In genomic region chr6:34304675-34305241, GRCm38 (mm10) we compare ENCODE assay signal across 9 mouse cellular contexts. TPM values are rescaled to one million over a fixed set of nuclear protein-coding genes. Genes with fewer than 3 reads are reported as not detected.
DNase-seq lines count a peak whose midpoint lies in the region; ATAC-seq and TF ChIP-seq lines count a peak whose summit lies in the region.
"Had no signal": no experiment of that assay in that cellular context is flagged by ENCODE, and none has a peak within 500 bp of the region (broad histone marks: within the 10 kb centered on the region; RNA-seq: fewer than 3 reads in every experiment).

No protein-coding gene starts in this region.

- H3K9me3 ChIP-seq in G1E (replicated peaks), result no peaks in the 10 kb centered on the region
- no peaks in the 10 kb centered on the region for H3K9me3 ChIP-seq in heart, embryonic 13.5 days
- H3K9me3 ChIP-seq in limb, embryonic 15.5 days, result no peaks in the 10 kb centered on the region
- H3K9me3 ChIP-seq in liver, embryonic 11.5 days (ENCODE audit: control insufficient read depth, low read length), result no peaks in the 10 kb centered on the region

- H3K36me3 ChIP-seq in G1E (replicated peaks), result peaks cover 47% of the 10 kb centered on the region
- H3K36me3 ChIP-seq in heart, embryonic 13.5 days, result peaks cover 58% of the 10 kb centered on the region
- peaks cover 41% of the 10 kb centered on the region for H3K36me3 ChIP-seq in limb, embryonic 15.5 days
- H3K36me3 ChIP-seq in liver, embryonic 11.5 days (ENCODE audit: control insufficient read depth, insufficient read depth, low read length), result peaks cover 6% of the 10 kb centered on the region; the same call in 1 of the 2 replicates

- H3K9ac ChIP-seq in heart, embryonic 13.5 days, result no peak overlapping the region
- H3K9ac ChIP-seq in limb, embryonic 15.5 days, result no peak overlapping the region
- H3K9ac ChIP-seq in liver, embryonic 11.5 days (ENCODE audit: low read depth, low read length), result no peak overlapping the region

- peak; percentile 49 for ATAC-seq in G1E (ENCODE audit: extremely low read depth, insufficient number of reproducible peaks, low FRiP score, poor library complexity, severe bottlenecking)
- ATAC-seq in heart, embryonic 13.5 days (ENCODE audit: extremely low read depth, insufficient number of reproducible peaks, low FRiP score, low TSS enrichment), result no peak
- ATAC-seq in limb, embryonic 15.5 days (ENCODE audit: insufficient number of reproducible peaks, low FRiP score, low TSS enrichment, low read depth), result peak; percentile 50; the same call in 1 of the 2 replicates
- no peak for ATAC-seq in liver, embryonic 11.5 days (replicated peaks; ENCODE audit: low FRiP score)

- peak overlapping the region; percentile 40 for H3K27ac ChIP-seq in heart, embryonic 13.5 days (replicated peaks)
- H3K27ac ChIP-seq in limb, embryonic 15.5 days, result no peak overlapping the region; the same call in 1 of the 2 replicates
- no peak overlapping the region for H3K27ac ChIP-seq in liver, embryonic 11.5 days (ENCODE audit: low read depth, low read length)

- peak; percentile 68 to 86 for DNase-seq in adrenal gland, adult (ENCODE audit: inconsistent age in 2 of 2, low spot score in 1 of 2)
- no peak for DNase-seq in adrenal gland, postnatal 4 days (ENCODE audit: low spot score in 2 of 2)
- no peak for DNase-seq in G1E (ENCODE audit: low spot score)
- no peak for DNase-seq in right cerebral cortex, postnatal 36 days (ENCODE audit: low spot score in 2 of 2)
- DNase-seq in liver, embryonic 11.5 days (ENCODE audit: low spot score), result no peak
- DNase-seq in left cerebral cortex, adult 11 months (ENCODE audit: low spot score), result no peak

- no peaks in the 10 kb centered on the region for H3K27me3 ChIP-seq in G1E (ENCODE audit: insufficient read depth, low read length)
- H3K27me3 ChIP-seq in heart, embryonic 13.5 days (replicated peaks), result no peaks in the 10 kb centered on the region
- H3K27me3 ChIP-seq in limb, embryonic 15.5 days, result no peaks in the 10 kb centered on the region
- no peaks in the 10 kb centered on the region for H3K27me3 ChIP-seq in liver, embryonic 11.5 days (replicated peaks; ENCODE audit: control insufficient read depth, insufficient read depth, low read length)

- H3K4me1 ChIP-seq in G1E (ENCODE audit: insufficient read depth, low read depth, low read length), result peaks cover 6% of the 10 kb centered on the region; the same call in 1 of the 2 replicates
- H3K4me1 ChIP-seq in heart, embryonic 13.5 days, result peaks cover 11% of the 10 kb centered on the region; the same call in 1 of the 2 replicates
- no peaks in the 10 kb centered on the region for H3K4me1 ChIP-seq in limb, embryonic 15.5 days
- H3K4me1 ChIP-seq in liver, embryonic 11.5 days (replicated peaks; ENCODE audit: control insufficient read depth, insufficient read depth, low read length), result no peaks in the 10 kb centered on the region; the same call in 1 of the 2 replicates

- H3K4me2 ChIP-seq in heart, embryonic 13.5 days, result no peak overlapping the region
- no peak overlapping the region for H3K4me2 ChIP-seq in limb, embryonic 15.5 days
- H3K4me2 ChIP-seq in liver, embryonic 11.5 days, result no peak overlapping the region

- 50% methylated on average over 10 of the region's 10 CpGs for WGBS in heart, embryonic 13.5 days
- WGBS in limb, embryonic 15.5 days, result 66% methylated on average over 10 of the region's 10 CpGs
- WGBS in liver, embryonic 11.5 days, result 71% methylated on average over 10 of the region's 10 CpGs

- TF ChIP-seq CTCF in G1E (IDR thresholded peaks at IDR 0.05; ENCODE audit: low read depth, low read length), result no peak

- H3K4me3 ChIP-seq in G1E (ENCODE audit: low read depth, low read length), result no peak overlapping the region
- no peak overlapping the region for H3K4me3 ChIP-seq in heart, embryonic 13.5 days
- H3K4me3 ChIP-seq in limb, embryonic 15.5 days, result no peak overlapping the region
- H3K4me3 ChIP-seq in liver, embryonic 11.5 days (ENCODE audit: low read depth, low read length), result no peak overlapping the region

RNA-seq across cellular contexts. Expression of gene Akr1b3, which starts 12.5 kb away (rescaled TPM):
- total RNA-seq in adrenal gland, postnatal 4 days (2021), result 100 to 1,000 TPM; 123 to 124 TPM
- total RNA-seq in G1E (2014; fragmentation: Nextera tagmentation), result 52.0 and 58.2 TPM in 2 replicates
- 54.7 and 59.5 TPM in 2 replicates for total RNA-seq in G1E (2017)
- 23.3 and 24.6 TPM in 2 replicates for polyA plus RNA-seq in G1E (2012)
- polyA plus RNA-seq in heart, embryonic 13.5 days (2015; fragmentation: Nextera tagmentation; extraction: Ambion mirVana), result 176 and 192 TPM in 2 replicates
- 140 and 166 TPM in 2 replicates for polyA plus RNA-seq in limb, embryonic 15.5 days (2015; fragmentation: Nextera tagmentation; extraction: Ambion mirVana)
- 131 and 132 TPM in 2 replicates for polyA plus RNA-seq in liver, embryonic 11.5 days (2014; fragmentation: Nextera tagmentation; extraction: Ambion mirVana)

RNA-seq across cellular contexts. Expression of gene Akr1b8, which starts 49.2 kb away (rescaled TPM):
- 10 to 100 TPM; 73.3 to 75.5 TPM for total RNA-seq in adrenal gland, postnatal 4 days (2021)
- 1.7 TPM in 1 of 2 replicates, not detected in the other for total RNA-seq in G1E (2014; fragmentation: Nextera tagmentation)
- 0.33 and 0.64 TPM in 2 replicates for total RNA-seq in G1E (2017)
- polyA plus RNA-seq in G1E (2012), result 0.05 and 0.13 TPM in 2 replicates
- 11.0 and 12.0 TPM in 2 replicates for polyA plus RNA-seq in heart, embryonic 13.5 days (2015; fragmentation: Nextera tagmentation; extraction: Ambion mirVana)
- polyA plus RNA-seq in limb, embryonic 15.5 days (2015; fragmentation: Nextera tagmentation; extraction: Ambion mirVana), result 5.7 and 6.7 TPM in 2 replicates
- polyA plus RNA-seq in liver, embryonic 11.5 days (2014; fragmentation: Nextera tagmentation; extraction: Ambion mirVana), result 9.7 and 10.7 TPM in 2 replicates
- total RNA-seq: neutrophil, adult 5-6 weeks had no signal

Comparison
In these comparisons a context has a peak if more than half of its experiments do, and no peak if none do; other contexts are left out.
1. DNase-seq: peak in adrenal gland, adult (2 of 2); none in adrenal gland, postnatal 4 days (0 of 2), G1E (single experiment), right cerebral cortex, postnatal 36 days (0 of 2), liver, embryonic 11.5 days (single experiment) and left cerebral cortex, adult 11 months (single experiment).
2. ATAC-seq: peak in G1E (single experiment) and limb, embryonic 15.5 days (single experiment); none in heart, embryonic 13.5 days (single experiment) and liver, embryonic 11.5 days (single experiment).